Mouse (Mus musculus): ENCODE data around the gene Clcn1. TPM values are rescaled to one million over a fixed set of nuclear protein-coding genes. Genes with fewer than 3 reads are reported as not detected.

Gene Clcn1
- total RNA-seq, 2 experiments from 2014 or later: 0.38 to 1.3 TPM

- no peak for ATAC-seq (replicated peaks; ENCODE audit: low FRiP score, poor library complexity, severe bottlenecking)
Measured at GRCm38 (mm10) chr6:42362074-42362473, 75.6 kb downstream of the Clcn1 start.

GRCm38 (mm10) chr6:42362497-42362896 is 76.0 kb downstream of the Clcn1 start:
- ATAC-seq (replicated peaks; ENCODE audit: low FRiP score, poor library complexity, severe bottlenecking): no peak

- no peak for ATAC-seq (replicated peaks; ENCODE audit: low FRiP score, poor library complexity, severe bottlenecking)
Measured at GRCm38 (mm10) chr6:42362974-42363373, 76.5 kb downstream of the Clcn1 start.

- no peak for ATAC-seq (replicated peaks; ENCODE audit: low FRiP score, poor library complexity, severe bottlenecking)
Measured at GRCm38 (mm10) chr6:42364066-42364465, 77.6 kb downstream of the Clcn1 start.

- no peak for ATAC-seq (replicated peaks; ENCODE audit: low FRiP score, poor library complexity, severe bottlenecking)
Measured at GRCm38 (mm10) chr6:42364607-42365006, 78.1 kb downstream of the Clcn1 start.

- no peak for ATAC-seq (replicated peaks; ENCODE audit: low FRiP score, poor library complexity, severe bottlenecking)
Measured at GRCm38 (mm10) chr6:42365215-42365614, 78.7 kb downstream of the Clcn1 start.

Other genes with a start within 250 kb of the Clcn1 start
- not detected in 2 replicates for gene Sva, start 248.3 kb upstream of the Clcn1 start, total RNA-seq (2015; ENCODE audit: low replicate concordance)
- gene Sva, start 248.3 kb upstream of the Clcn1 start, total RNA-seq (2017; ENCODE audit: low replicate concordance): not detected in 2 replicates
- not detected in 2 replicates for gene Tas2r139, start 145.7 kb upstream of the Clcn1 start, total RNA-seq (2015; ENCODE audit: low replicate concordance)
- gene Tas2r139, start 145.7 kb upstream of the Clcn1 start, total RNA-seq (2017; ENCODE audit: low replicate concordance): not detected in 2 replicates
- gene Tas2r144, start 71.4 kb upstream of the Clcn1 start, total RNA-seq (2015; ENCODE audit: low replicate concordance): not detected in 2 replicates
- gene Tas2r144, start 71.4 kb upstream of the Clcn1 start, total RNA-seq (2017; ENCODE audit: low replicate concordance): not detected in 2 replicates
- 5.4 and 20.1 TPM in 2 replicates for gene Gstk1, start 40.8 kb upstream of the Clcn1 start, total RNA-seq (2015; ENCODE audit: low replicate concordance)
- 2.1 and 3.8 TPM in 2 replicates for gene Gstk1, start 40.8 kb upstream of the Clcn1 start, total RNA-seq (2017; ENCODE audit: low replicate concordance)
- not detected in 2 replicates for gene Tmem139, start 24.7 kb upstream of the Clcn1 start, total RNA-seq (2015; ENCODE audit: low replicate concordance)
- gene Tmem139, start 24.7 kb upstream of the Clcn1 start, total RNA-seq (2017; ENCODE audit: low replicate concordance): not detected in 2 replicates
- gene Casp2, start 21.7 kb upstream of the Clcn1 start, total RNA-seq (2015; ENCODE audit: low replicate concordance): 66.3 and 108 TPM in 2 replicates
- gene Casp2, start 21.7 kb upstream of the Clcn1 start, total RNA-seq (2017; ENCODE audit: low replicate concordance): 46.6 and 60.7 TPM in 2 replicates
- gene Fam131b, start 38.0 kb downstream of the Clcn1 start, total RNA-seq (2015; ENCODE audit: low replicate concordance): not detected in 2 replicates
- not detected in 2 replicates for gene Fam131b, start 38.0 kb downstream of the Clcn1 start, total RNA-seq (2017; ENCODE audit: low replicate concordance)
- 37.3 and 45.0 TPM in 2 replicates for gene Zyx, start 62.9 kb downstream of the Clcn1 start, total RNA-seq (2015; ENCODE audit: low replicate concordance)
- 5.9 and 12.8 TPM in 2 replicates for gene Zyx, start 62.9 kb downstream of the Clcn1 start, total RNA-seq (2017; ENCODE audit: low replicate concordance)
- not detected in 2 replicates for gene Epha1, start 86.6 kb downstream of the Clcn1 start, total RNA-seq (2015; ENCODE audit: low replicate concordance)
- not detected in 2 replicates for gene Epha1, start 86.6 kb downstream of the Clcn1 start, total RNA-seq (2017; ENCODE audit: low replicate concordance)
- not detected in 2 replicates for gene Tas2r143, start 113.6 kb downstream of the Clcn1 start, total RNA-seq (2015; ENCODE audit: low replicate concordance)
- not detected in 2 replicates for gene Tas2r143, start 113.6 kb downstream of the Clcn1 start, total RNA-seq (2017; ENCODE audit: low replicate concordance)
- not detected in 2 replicates for gene Tas2r135, start 118.7 kb downstream of the Clcn1 start, total RNA-seq (2015; ENCODE audit: low replicate concordance)
- not detected in 2 replicates for gene Tas2r135, start 118.7 kb downstream of the Clcn1 start, total RNA-seq (2017; ENCODE audit: low replicate concordance)
- gene Tas2r126, start 147.8 kb downstream of the Clcn1 start, total RNA-seq (2015; ENCODE audit: low replicate concordance): not detected in 2 replicates
- not detected in 2 replicates for gene Tas2r126, start 147.8 kb downstream of the Clcn1 start, total RNA-seq (2017; ENCODE audit: low replicate concordance)
- gene Olfr458, start 178.5 kb downstream of the Clcn1 start, total RNA-seq (2015; ENCODE audit: low replicate concordance): not detected in 2 replicates
- not detected in 2 replicates for gene Olfr458, start 178.5 kb downstream of the Clcn1 start, total RNA-seq (2017; ENCODE audit: low replicate concordance)
- gene Olfr457, start 189.7 kb downstream of the Clcn1 start, total RNA-seq (2015; ENCODE audit: low replicate concordance): not detected in 2 replicates
- gene Olfr457, start 189.7 kb downstream of the Clcn1 start, total RNA-seq (2017; ENCODE audit: low replicate concordance): not detected in 2 replicates
- not detected in 2 replicates for gene Olfr456, start 200.5 kb downstream of the Clcn1 start, total RNA-seq (2015; ENCODE audit: low replicate concordance)
- not detected in 2 replicates for gene Olfr456, start 200.5 kb downstream of the Clcn1 start, total RNA-seq (2017; ENCODE audit: low replicate concordance)